Mouse (Mus musculus) ES-E14 (cell line): ENCODE measurements around the gene Tax1bp1. TPM values are rescaled to one million over a fixed set of nuclear protein-coding genes. Genes with fewer than 3 reads are reported as not detected.

ENCODE experiments used
- DNase-seq: peaks from one replicate; pipeline ENCODE4 v3.0.0-alpha.2; 2013; ENCODE audit warnings: low read depth, low spot score
- H3K27ac ChIP-seq: 2 replicates; pipeline ENCODE4 v1.5.1; 2012; ENCODE audit warnings: low read depth, mild to moderate bottlenecking, low read length, moderate library complexity, mixed read lengths; ENCODE audit not compliant: poor library complexity, insufficient read depth, severe bottlenecking
- H3K36me3 ChIP-seq: 2 replicates; pipeline ENCODE4 v1.6.1; 2012; ENCODE audit warnings: mild to moderate bottlenecking, low read length, moderate library complexity, mixed read lengths; ENCODE audit not compliant: control insufficient read depth, poor library complexity, insufficient read depth, severe bottlenecking
- H3K4me1 ChIP-seq, 2 experiments: fragments of 150-350 bp in 1 of 2; sonication (generic) in 1 of 2; 2 replicates each; pipeline ENCODE4 v1.6.1; 2012; ENCODE audit warnings: low read length in 2 of 2, mild to moderate bottlenecking in 1 of 2, mixed read lengths in 1 of 2; ENCODE audit not compliant: control insufficient read depth in 2 of 2, insufficient read depth in 2 of 2, poor library complexity in 1 of 2
- H3K4me3 ChIP-seq, 2 experiments: fragments of 150-350 bp in 1 of 2; sonication (generic) in 1 of 2; 2 replicates each; pipeline ENCODE4 v1.5.1; 2012; ENCODE audit warnings: low read length in 2 of 2, low read depth in 1 of 2, mild to moderate bottlenecking in 1 of 2, mixed read lengths in 1 of 2; ENCODE audit not compliant: insufficient read depth in 1 of 2, poor library complexity in 1 of 2, severe bottlenecking in 1 of 2
- H3K9ac ChIP-seq: 2 replicates; pipeline ENCODE4 v1.6.1; 2012; ENCODE audit warnings: low read depth, mild to moderate bottlenecking, low read length, mixed read lengths; ENCODE audit not compliant: poor library complexity, insufficient read depth, severe bottlenecking
- H3K9me3 ChIP-seq: fragments of 150-350 bp; sonication (generic); 2 replicates; pipeline ENCODE4 v1.6.1; 2012; ENCODE audit warnings: low read depth, mild to moderate bottlenecking, low read length; ENCODE audit not compliant: control insufficient read depth, insufficient read depth
- CHD2 ChIP-seq: IDR thresholded peaks from 2 replicates; pipeline ENCODE4 v1.6.1; 2014; ENCODE audit warnings: mild to moderate bottlenecking, low read depth, low read length, inconsistent platforms
- HCFC1 ChIP-seq: IDR thresholded peaks from 2 replicates; pipeline ENCODE4 v1.6.1; 2012; ENCODE audit warnings: low read length, inconsistent platforms, borderline replicate concordance; ENCODE audit not compliant: insufficient read depth
- MAFK ChIP-seq: IDR thresholded peaks from 2 replicates; pipeline ENCODE4 v1.6.1; 2014; ENCODE audit warnings: mild to moderate bottlenecking, low read depth, low read length, inconsistent platforms; ENCODE audit not compliant: insufficient read depth
- ZC3H11A ChIP-seq: IDR thresholded peaks from 2 replicates; pipeline ENCODE4 v1.6.1; 2012; ENCODE audit warnings: low read depth, mild to moderate bottlenecking, inconsistent platforms, low read length, borderline replicate concordance
- ZNF384 ChIP-seq: IDR thresholded peaks from 2 replicates; pipeline ENCODE4 v1.6.1; 2012; ENCODE audit warnings: low read depth, low read length, inconsistent platforms
- in situ Hi-C, 2 experiments: fragments of 600-800 bp; cut with MboI; formaldehyde crosslinking; loops; one replicate each; pipeline ENCODE4 v1.15.1; 2025; ENCODE audit warnings: low sequenced_read_pairs in 2 of 2, inconsistent platforms in 1 of 2; ENCODE audit not compliant: unreplicated experiment in 2 of 2
- total RNA-seq: library from RNA; depleted of rRNA; stranded (reverse); fragments of 300-350 nt; gene quantifications from 2 replicates; pipeline ENCODE4 v1.2.3, GENCODE M21; 2012

Gene Tax1bp1
- total RNA-seq, 1 experiment, result 74.0 TPM

GRCm38 (mm10) chr6:52691800-52692199, 21.7 kb upstream of the Tax1bp1 start:
- Histone ChIP-seq H3K27ac (no peak overlapping the region), H3K36me3 (no peaks in the 10 kb centered on the region), H3K4me3 (no peak overlapping the region), H3K9me3 (no peaks in the 10 kb centered on the region), H3K4me1 (no peaks in the 10 kb centered on the region), H3K9ac (no peak overlapping the region)
- TF ChIP-seq HCFC1 (no peak), CHD2 (no peak), ZNF384 (no peak), MAFK (no peak), ZC3H11A (no peak)
- no peak for DNase-seq
- in situ Hi-C loops, result no loop called here

- Histone ChIP-seq H3K9ac (no peak overlapping the region), H3K4me3 (no peak overlapping the region), H3K27ac (no peak overlapping the region), H3K4me1 (no peaks in the 10 kb centered on the region), H3K36me3 (no peaks in the 10 kb centered on the region), H3K9me3 (no peaks in the 10 kb centered on the region)
- DNase-seq, result no peak
- in situ Hi-C loops, result no loop called here
- TF ChIP-seq ZNF384 (no peak), CHD2 (no peak), ZC3H11A (no peak), HCFC1 (no peak), MAFK (no peak)
Measured at GRCm38 (mm10) chr6:52692451-52693063, 21.0 kb upstream of the Tax1bp1 start.

- TF ChIP-seq MAFK (no peak), CHD2 (no peak)
- in situ Hi-C loops, result no loop called here
- no peaks in the 10 kb centered on the region for H3K9me3 ChIP-seq
- no peak overlapping the region for H3K27ac ChIP-seq
- H3K4me1 ChIP-seq, result no peaks in the 10 kb centered on the region
- no peak overlapping the region for H3K4me3 ChIP-seq
- H3K36me3 ChIP-seq, result no peaks in the 10 kb centered on the region
- H3K9ac ChIP-seq, result no peak overlapping the region
- no peak for DNase-seq
Measured at GRCm38 (mm10) chr6:52697964-52698535, 15.5 kb upstream of the Tax1bp1 start.

- H3K27ac ChIP-seq, result no peak overlapping the region
- no peak overlapping the region for H3K4me3 ChIP-seq
- no peaks in the 10 kb centered on the region for H3K9me3 ChIP-seq
- TF ChIP-seq ZC3H11A (no peak), ZNF384 (0 out of 2 replicates have a peak, but pooled peaks have one; percentile 49)
- in situ Hi-C loops, result no loop called here
- no peaks in the 10 kb centered on the region for H3K4me1 ChIP-seq
- H3K9ac ChIP-seq, result no peak overlapping the region
- H3K36me3 ChIP-seq, result no peaks in the 10 kb centered on the region
- DNase-seq, result no peak
Measured at GRCm38 (mm10) chr6:52699050-52699449, 14.5 kb upstream of the Tax1bp1 start.

DNA sequence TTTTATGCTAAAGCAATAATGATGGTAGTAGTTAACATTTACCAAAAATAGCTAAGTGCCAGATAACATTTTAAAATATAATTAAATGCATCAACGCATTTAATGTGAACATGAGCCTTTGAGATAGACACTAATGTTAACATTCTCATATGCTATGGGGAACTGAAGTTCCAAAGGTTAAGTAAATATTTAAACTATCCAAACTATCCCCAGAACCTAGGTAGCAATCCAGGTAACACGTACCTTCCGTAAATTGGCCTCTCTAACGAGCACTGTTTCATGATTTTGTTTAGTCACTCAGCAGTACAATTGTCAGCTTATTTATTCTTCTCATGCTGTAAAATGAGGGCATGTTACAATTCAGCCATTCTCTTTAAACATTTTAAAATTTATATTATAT, 13.6 kb upstream of the Tax1bp1 start:
- in situ Hi-C loops, result no loop called here
- DNase-seq, result no peak
- H3K4me3 ChIP-seq, result no peak overlapping the region
- TF ChIP-seq ZC3H11A, result no peak
- no peak for TF ChIP-seq CHD2
- no peak for TF ChIP-seq ZNF384
- no peak for TF ChIP-seq MAFK
- TF ChIP-seq HCFC1, result no peak
- no peak overlapping the region for H3K9ac ChIP-seq
- H3K27ac ChIP-seq, result no peak overlapping the region
- no peaks in the 10 kb centered on the region for H3K9me3 ChIP-seq
- no peaks in the 10 kb centered on the region for H3K4me1 ChIP-seq
- no peaks in the 10 kb centered on the region for H3K36me3 ChIP-seq
